Mouse (Mus musculus) skeletal muscle tissue, adult 2 months (tissue): ENCODE measurements around the gene Fam210b.

ENCODE experiments used
- DNase-seq: peaks from one replicate; pipeline ENCODE4 v3.0.0-alpha.2; 2012; ENCODE audit warnings: low read depth, low spot score

Gene Fam210b

GRCm38 (mm10) chr2:172349776-172350175 lies 4.4 kb downstream of the Fam210b start:
- no peak for DNase-seq

GRCm38 (mm10) chr2:172350773-172351172 lies 5.4 kb downstream of the Fam210b start:
- no peak for DNase-seq

- DNase-seq, result no peak
Measured at GRCm38 (mm10) chr2:172353218-172353617, 7.9 kb downstream of the Fam210b start.

- DNase-seq, result no peak
Measured at GRCm38 (mm10) chr2:172354761-172355160, 9.4 kb downstream of the Fam210b start.

- DNase-seq, result no peak
Measured at GRCm38 (mm10) chr2:172355833-172356232, 10.5 kb downstream of the Fam210b start.

GRCm38 (mm10) chr2:172363176-172363575 lies 17.8 kb downstream of the Fam210b start:
- peak; percentile 66 for DNase-seq

- peak; percentile 93 for DNase-seq
Measured at GRCm38 (mm10) chr2:172370411-172371223, 25.3 kb downstream of the Fam210b start, which contains the start of the genes Aurka and Cstf1. Gene Aurka (minus strand): TSS chr2:172370535. Gene Cstf1 (plus strand): TSS chr2:172370681.

GRCm38 (mm10) chr2:172371258-172371657 lies 25.9 kb downstream of the Fam210b start:
- no peak for DNase-seq

- peak; percentile 69 for DNase-seq
Measured at GRCm38 (mm10) chr2:172376551-172376950, 31.2 kb downstream of the Fam210b start.

GRCm38 (mm10) chr2:172376999-172377515 lies 31.7 kb downstream of the Fam210b start:
- no peak for DNase-seq

- DNase-seq, result no peak
Measured at GRCm38 (mm10) chr2:172378332-172378731, 33.0 kb downstream of the Fam210b start.

- DNase-seq, result no peak
Measured at GRCm38 (mm10) chr2:172380513-172380912, 35.1 kb downstream of the Fam210b start.

- no peak for DNase-seq
Measured at GRCm38 (mm10) chr2:172381341-172381740, 36.0 kb downstream of the Fam210b start.

GRCm38 (mm10) chr2:172381898-172382297 lies 36.5 kb downstream of the Fam210b start:
- DNase-seq, result no peak

GRCm38 (mm10) chr2:172384715-172385114 lies 39.4 kb downstream of the Fam210b start:
- peak; percentile 30 for DNase-seq

- no peak for DNase-seq
Measured at GRCm38 (mm10) chr2:172390341-172390740, 45.0 kb downstream of the Fam210b start.

- no peak for DNase-seq
Measured at GRCm38 (mm10) chr2:172392041-172392521, 46.7 kb downstream of the Fam210b start.

- DNase-seq, result no peak
Measured at GRCm38 (mm10) chr2:172393391-172394051, 48.2 kb downstream of the Fam210b start, which contains the start of gene Cass4. Gene Cass4 (plus strand): TSS chr2:172393794.

GRCm38 (mm10) chr2:172394052-172394392 lies 48.7 kb downstream of the Fam210b start:
- DNase-seq, result no peak

GRCm38 (mm10) chr2:172394671-172395070 lies 49.3 kb downstream of the Fam210b start:
- DNase-seq, result no peak

GRCm38 (mm10) chr2:172395961-172396360 lies 50.6 kb downstream of the Fam210b start:
- no peak for DNase-seq

- no peak for DNase-seq
Measured at GRCm38 (mm10) chr2:172399901-172400300, 54.5 kb downstream of the Fam210b start.
